Mouse (Mus musculus): Measurements from ENCODE around the gene Mov10. TPM values are rescaled to one million over a fixed set of nuclear protein-coding genes. Genes with fewer than 3 reads are reported as not detected.

Mov10 gene
- total and polyA plus RNA-seq, 3 experiments: 8.1 to 65.0 (median 33.2) TPM

DNA sequence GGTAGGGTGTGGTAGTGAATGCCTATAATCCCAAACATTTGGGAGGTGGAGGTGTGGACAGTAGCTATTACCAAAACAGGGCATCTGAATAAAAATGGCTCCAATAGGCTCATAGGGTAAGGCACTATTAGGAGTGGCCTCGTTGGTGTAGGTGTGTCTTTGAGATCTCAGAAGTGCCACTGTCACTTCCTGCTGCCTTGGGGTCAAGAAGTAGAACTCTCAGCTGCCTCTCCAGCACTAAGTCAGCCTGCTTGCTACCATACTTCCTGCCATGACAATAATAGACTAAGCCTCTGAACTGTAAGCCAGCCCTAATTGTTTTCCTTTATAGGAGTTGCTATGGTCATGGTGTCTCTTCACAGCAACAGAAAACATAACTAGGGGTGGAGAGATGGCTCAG is 37.7 kb upstream of the Mov10 start:
- Histone ChIP-seq H3K4me3 (ENCODE audit: low read depth, low read length) (no peak overlapping the region), H3K36me3 (replicated peaks) (peaks cover 58% of the 10 kb centered on the region), H3K4me1 (ENCODE audit: insufficient read depth, low read depth, low read length) (peaks cover 39% of the 10 kb centered on the region), H3K9me3 (replicated peaks) (no peaks in the 10 kb centered on the region), H3K27me3 (ENCODE audit: insufficient read depth, low read length) (no peaks in the 10 kb centered on the region)
- ATAC-seq (ENCODE audit: extremely low read depth, insufficient number of reproducible peaks, low FRiP score, poor library complexity, severe bottlenecking): peak; percentile 28; the same call in 1 of the 2 replicates
- no peak for TF ChIP-seq GATA1 (IDR thresholded peaks at IDR 0.05; ENCODE audit: borderline replicate concordance, low read length)
- no peak for TF ChIP-seq GATA2 (IDR thresholded peaks at IDR 0.05; ENCODE audit: borderline replicate concordance, low read depth, low read length)
- no peak for TF ChIP-seq CTCF (IDR thresholded peaks at IDR 0.05; ENCODE audit: low read depth, low read length)
- no peak for TF ChIP-seq TAL1 (conservative IDR thresholded peaks at IDR 0.05; ENCODE audit: low read depth, low read length)
- no peak for DNase-seq (ENCODE audit: low spot score)

DNA sequence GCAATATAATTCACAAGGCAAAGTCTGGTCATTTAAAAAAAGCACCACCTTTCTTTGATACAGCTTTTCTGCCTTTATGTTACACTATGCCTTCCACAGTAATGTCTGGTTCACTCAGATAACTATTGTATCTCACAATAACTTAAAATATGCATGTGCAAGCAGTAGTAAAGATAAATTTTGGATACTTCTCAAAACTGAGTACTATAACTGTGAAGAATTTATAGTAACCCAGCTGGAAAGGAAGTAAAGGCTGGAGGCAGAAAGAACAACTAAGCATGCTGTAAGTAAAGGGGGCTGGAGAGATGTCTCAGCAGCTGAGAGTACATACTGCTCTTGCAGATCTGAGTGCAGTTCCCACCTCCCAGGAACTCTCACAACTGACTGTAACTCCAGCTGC is 36.5 kb upstream of the Mov10 start:
- peak; percentile 40 for ATAC-seq (ENCODE audit: extremely low read depth, insufficient number of reproducible peaks, low FRiP score, poor library complexity, severe bottlenecking)
- DNase-seq (ENCODE audit: low spot score): no peak
- H3K4me3 ChIP-seq (ENCODE audit: low read depth, low read length): no peak overlapping the region
- peaks cover 60% of the 10 kb centered on the region for H3K36me3 ChIP-seq (replicated peaks)
- H3K9me3 ChIP-seq (replicated peaks): no peaks in the 10 kb centered on the region
- TF ChIP-seq GATA2 (IDR thresholded peaks at IDR 0.05; ENCODE audit: borderline replicate concordance, low read depth, low read length): no peak
- no peak for TF ChIP-seq TAL1 (conservative IDR thresholded peaks at IDR 0.05; ENCODE audit: low read depth, low read length)
- no peak for TF ChIP-seq GATA1 (IDR thresholded peaks at IDR 0.05; ENCODE audit: borderline replicate concordance, low read length)
- no peak for TF ChIP-seq CTCF (IDR thresholded peaks at IDR 0.05; ENCODE audit: low read depth, low read length)
- no peak for TF ChIP-seq POLR2AphosphoS5 (IDR thresholded peaks at IDR 0.05; ENCODE audit: insufficient replicate concordance, low read depth, low read length)
- no peaks in the 10 kb centered on the region for H3K27me3 ChIP-seq (ENCODE audit: insufficient read depth, low read length)
- H3K4me1 ChIP-seq (ENCODE audit: insufficient read depth, low read depth, low read length): peaks cover 34% of the 10 kb centered on the region

DNA sequence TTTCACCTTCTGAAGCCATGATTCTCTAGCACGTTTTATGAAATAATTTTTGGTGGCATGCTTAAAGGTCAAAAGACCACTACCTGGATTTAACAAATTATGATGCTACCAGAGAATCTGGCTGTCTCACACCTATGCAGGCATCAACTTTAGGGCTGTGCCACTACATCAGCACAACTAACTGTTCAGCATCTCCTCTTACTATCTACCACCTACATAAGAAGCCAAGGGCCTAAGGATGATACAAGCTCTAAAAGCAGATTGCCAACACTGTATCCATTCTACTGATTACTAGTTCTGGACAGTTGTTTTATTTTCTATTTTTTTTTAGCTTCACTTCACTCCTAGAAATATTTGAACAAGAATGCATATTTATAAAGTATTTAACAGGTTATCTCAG is 36.1 kb upstream of the Mov10 start:
- H3K9me3 ChIP-seq (replicated peaks): no peaks in the 10 kb centered on the region
- peaks cover 33% of the 10 kb centered on the region for H3K4me1 ChIP-seq (ENCODE audit: insufficient read depth, low read depth, low read length)
- H3K27me3 ChIP-seq (ENCODE audit: insufficient read depth, low read length): no peaks in the 10 kb centered on the region
- TF ChIP-seq GATA2 (IDR thresholded peaks at IDR 0.05; ENCODE audit: borderline replicate concordance, low read depth, low read length) (no peak), POLR2AphosphoS5 (IDR thresholded peaks at IDR 0.05; ENCODE audit: insufficient replicate concordance, low read depth, low read length) (no peak), GATA1 (IDR thresholded peaks at IDR 0.05; ENCODE audit: borderline replicate concordance, low read length) (no peak), CTCF (IDR thresholded peaks at IDR 0.05; ENCODE audit: low read depth, low read length) (no peak), TAL1 (conservative IDR thresholded peaks at IDR 0.05; ENCODE audit: low read depth, low read length) (no peak)
- ATAC-seq (ENCODE audit: extremely low read depth, insufficient number of reproducible peaks, low FRiP score, poor library complexity, severe bottlenecking): no peak
- DNase-seq (ENCODE audit: low spot score): no peak
- no peak overlapping the region for H3K4me3 ChIP-seq (ENCODE audit: low read depth, low read length)
- H3K36me3 ChIP-seq (replicated peaks): peaks cover 58% of the 10 kb centered on the region

DNA sequence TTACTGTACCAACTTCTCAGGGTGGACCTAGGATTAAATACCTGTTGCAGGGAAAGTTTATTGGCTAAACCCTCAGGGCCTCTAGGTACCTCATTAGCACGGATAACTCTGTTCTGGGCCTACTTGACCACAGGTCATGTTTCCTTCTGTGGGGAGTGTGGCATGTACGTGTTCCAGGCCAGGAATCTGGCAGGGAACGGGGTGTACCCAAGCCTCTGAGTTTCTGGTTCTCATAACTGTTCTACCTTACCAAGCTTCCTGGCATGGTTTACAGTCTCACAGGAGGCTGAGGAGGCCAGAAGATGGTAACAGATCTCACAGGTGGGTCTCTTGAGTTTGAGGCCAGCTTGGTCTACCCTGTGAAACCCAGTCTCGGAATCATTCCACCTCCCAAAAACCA is 28.2 kb upstream of the Mov10 start:
- H3K9me3 ChIP-seq (replicated peaks): no peaks in the 10 kb centered on the region
- peaks cover 12% of the 10 kb centered on the region for H3K4me1 ChIP-seq (ENCODE audit: insufficient read depth, low read depth, low read length)
- no peaks in the 10 kb centered on the region for H3K27me3 ChIP-seq (ENCODE audit: insufficient read depth, low read length)
- no peak overlapping the region for H3K4me3 ChIP-seq (ENCODE audit: low read depth, low read length)
- DNase-seq (ENCODE audit: low spot score) (no peak), ATAC-seq (ENCODE audit: extremely low read depth, insufficient number of reproducible peaks, low FRiP score, poor library complexity, severe bottlenecking) (no peak)
- TF ChIP-seq GATA2 (IDR thresholded peaks at IDR 0.05; ENCODE audit: borderline replicate concordance, low read depth, low read length) (no peak), POLR2AphosphoS5 (IDR thresholded peaks at IDR 0.05; ENCODE audit: insufficient replicate concordance, low read depth, low read length) (no peak), CTCF (IDR thresholded peaks at IDR 0.05; ENCODE audit: low read depth, low read length) (no peak), GATA1 (IDR thresholded peaks at IDR 0.05; ENCODE audit: borderline replicate concordance, low read length) (no peak), TAL1 (conservative IDR thresholded peaks at IDR 0.05; ENCODE audit: low read depth, low read length) (no peak)
- H3K36me3 ChIP-seq (replicated peaks): peaks cover 78% of the 10 kb centered on the region

DNA sequence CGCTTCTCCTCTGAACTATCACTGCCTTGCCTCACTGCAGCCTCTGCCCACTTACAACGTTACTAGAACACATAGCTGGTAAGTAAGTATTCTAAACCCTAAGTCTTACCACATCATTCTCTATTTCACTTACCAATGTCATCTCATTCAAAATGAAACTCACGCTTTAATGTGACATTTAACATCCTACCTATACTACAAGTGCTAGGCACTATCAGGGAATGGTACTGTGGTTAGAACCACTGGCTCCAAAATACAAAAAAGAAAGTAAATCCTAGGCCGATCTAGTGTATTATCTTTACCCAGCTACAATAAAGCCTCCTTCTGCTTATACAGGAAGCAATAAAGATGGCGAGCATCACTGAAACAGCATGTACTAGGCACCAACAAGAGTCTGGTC is 22.7 kb upstream of the Mov10 start:
- no peak for DNase-seq (ENCODE audit: low spot score)
- Histone ChIP-seq H3K9me3 (replicated peaks) (no peaks in the 10 kb centered on the region), H3K27me3 (ENCODE audit: insufficient read depth, low read length) (no peaks in the 10 kb centered on the region), H3K4me3 (ENCODE audit: low read depth, low read length) (no peak overlapping the region), H3K36me3 (replicated peaks) (peaks cover 84% of the 10 kb centered on the region), H3K4me1 (ENCODE audit: insufficient read depth, low read depth, low read length) (no peaks in the 10 kb centered on the region)
- TF ChIP-seq POLR2AphosphoS5 (IDR thresholded peaks at IDR 0.05; ENCODE audit: insufficient replicate concordance, low read depth, low read length): no peak
- TF ChIP-seq TAL1 (conservative IDR thresholded peaks at IDR 0.05; ENCODE audit: low read depth, low read length): no peak
- no peak for TF ChIP-seq GATA2 (IDR thresholded peaks at IDR 0.05; ENCODE audit: borderline replicate concordance, low read depth, low read length)
- TF ChIP-seq GATA1 (IDR thresholded peaks at IDR 0.05; ENCODE audit: borderline replicate concordance, low read length): no peak
- TF ChIP-seq CTCF (IDR thresholded peaks at IDR 0.05; ENCODE audit: low read depth, low read length): no peak
- no peak for ATAC-seq (ENCODE audit: extremely low read depth, insufficient number of reproducible peaks, low FRiP score, poor library complexity, severe bottlenecking)

DNA sequence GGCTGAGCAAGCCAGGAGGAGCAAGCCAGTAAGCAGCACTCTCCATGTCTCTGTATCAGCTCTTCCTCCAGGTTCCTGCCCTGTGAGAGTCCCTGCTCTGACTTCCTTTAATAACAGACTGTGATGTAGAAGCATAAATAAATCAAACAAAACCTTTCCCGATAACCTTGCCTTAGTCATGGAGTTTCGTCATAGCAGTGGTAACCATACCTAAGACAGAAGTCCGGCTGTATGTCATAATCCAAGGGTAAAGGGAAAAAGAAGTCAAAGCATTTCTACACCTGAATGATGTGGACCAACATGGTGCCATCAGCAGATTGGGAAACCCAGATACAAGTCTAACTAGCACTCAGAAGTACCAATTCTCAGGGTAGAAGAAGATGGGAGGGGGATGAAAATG is 17.4 kb upstream of the Mov10 start:
- Histone ChIP-seq H3K4me3 (ENCODE audit: low read depth, low read length) (no peak overlapping the region), H3K9me3 (replicated peaks) (no peaks in the 10 kb centered on the region), H3K27me3 (ENCODE audit: insufficient read depth, low read length) (no peaks in the 10 kb centered on the region), H3K36me3 (replicated peaks) (peaks cover 87% of the 10 kb centered on the region), H3K4me1 (ENCODE audit: insufficient read depth, low read depth, low read length) (no peaks in the 10 kb centered on the region)
- ATAC-seq (ENCODE audit: extremely low read depth, insufficient number of reproducible peaks, low FRiP score, poor library complexity, severe bottlenecking) (no peak), DNase-seq (ENCODE audit: low spot score) (no peak)
- TF ChIP-seq POLR2AphosphoS5 (IDR thresholded peaks at IDR 0.05; ENCODE audit: insufficient replicate concordance, low read depth, low read length) (no peak), CTCF (IDR thresholded peaks at IDR 0.05; ENCODE audit: low read depth, low read length) (no peak), GATA2 (IDR thresholded peaks at IDR 0.05; ENCODE audit: borderline replicate concordance, low read depth, low read length) (no peak), GATA1 (IDR thresholded peaks at IDR 0.05; ENCODE audit: borderline replicate concordance, low read length) (no peak), TAL1 (conservative IDR thresholded peaks at IDR 0.05; ENCODE audit: low read depth, low read length) (no peak)
